Mouse (Mus musculus): ENCODE data around the gene Clec12a. TPM values are rescaled to one million over a fixed set of nuclear protein-coding genes. Genes with fewer than 3 reads are reported as not detected.

The Clec12a gene
- polyA plus RNA-seq, 1 experiment from 2014 or later, result 2.6 TPM

DNA sequence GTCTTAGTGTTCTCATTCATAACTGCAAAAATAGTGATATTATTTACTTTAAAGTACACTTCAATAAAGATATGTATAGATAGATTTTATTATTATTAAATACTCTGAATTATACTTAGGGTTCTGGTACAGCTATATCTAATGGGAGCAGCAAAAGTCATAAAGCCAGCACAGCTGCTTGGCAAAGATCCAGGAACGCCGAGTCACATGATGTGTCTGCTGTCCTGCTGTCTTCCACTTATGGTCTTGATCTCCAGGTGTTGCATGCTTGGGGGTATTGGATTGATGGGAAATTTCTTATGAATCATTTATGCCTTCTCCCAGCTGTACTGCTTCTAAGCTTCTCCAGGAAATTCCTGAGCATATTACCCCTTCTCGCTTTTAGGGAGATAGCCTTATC lies 41.0 kb downstream of the Clec12a start:
- Histone ChIP-seq H3K4me1 (no peaks in the 10 kb centered on the region), H3K27me3 (replicated peaks) (no peaks in the 10 kb centered on the region), H3K36me3 (no peaks in the 10 kb centered on the region), H3K4me2 (no peak overlapping the region), H3K9ac (no peak overlapping the region), H3K27ac (no peak overlapping the region), H3K4me3 (replicated peaks) (no peak overlapping the region), H3K9me3 (no peaks in the 10 kb centered on the region)
- 36% methylated on average over 3 of the region's 3 CpGs for whole genome bisulfite sequencing
- 0 out of 2 replicates have a peak, but pooled peaks have one; percentile 22 for ATAC-seq (ENCODE audit: insufficient read depth, low FRiP score, low read depth)

DNA sequence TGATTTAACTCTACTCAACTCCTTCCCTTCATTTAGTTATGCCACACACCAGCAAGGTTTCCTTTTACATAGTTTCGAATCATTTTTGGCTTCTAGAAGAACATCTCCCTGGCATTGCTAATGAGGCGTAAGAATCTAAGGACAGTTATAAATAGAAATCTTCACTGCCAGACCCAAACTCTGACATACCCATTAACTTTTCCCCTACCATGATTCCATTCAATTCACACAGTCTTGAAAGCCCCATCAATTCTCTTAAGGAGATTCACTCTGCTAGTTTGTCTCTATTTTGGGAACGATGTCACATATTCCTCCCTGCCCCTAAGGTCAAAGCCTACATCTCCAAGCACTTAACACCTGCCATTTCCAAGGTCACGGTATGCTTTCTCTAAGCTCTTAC lies 42.5 kb downstream of the Clec12a start:
- Histone ChIP-seq H3K27me3 (replicated peaks) (no peaks in the 10 kb centered on the region), H3K4me2 (no peak overlapping the region), H3K9ac (no peak overlapping the region), H3K4me3 (replicated peaks) (no peak overlapping the region), H3K36me3 (no peaks in the 10 kb centered on the region), H3K27ac (no peak overlapping the region), H3K4me1 (no peaks in the 10 kb centered on the region), H3K9me3 (no peaks in the 10 kb centered on the region)
- WGBS, result 84% methylated on average over 4 of the region's 4 CpGs
- no peak for ATAC-seq (ENCODE audit: insufficient read depth, low FRiP score, low read depth)

DNA sequence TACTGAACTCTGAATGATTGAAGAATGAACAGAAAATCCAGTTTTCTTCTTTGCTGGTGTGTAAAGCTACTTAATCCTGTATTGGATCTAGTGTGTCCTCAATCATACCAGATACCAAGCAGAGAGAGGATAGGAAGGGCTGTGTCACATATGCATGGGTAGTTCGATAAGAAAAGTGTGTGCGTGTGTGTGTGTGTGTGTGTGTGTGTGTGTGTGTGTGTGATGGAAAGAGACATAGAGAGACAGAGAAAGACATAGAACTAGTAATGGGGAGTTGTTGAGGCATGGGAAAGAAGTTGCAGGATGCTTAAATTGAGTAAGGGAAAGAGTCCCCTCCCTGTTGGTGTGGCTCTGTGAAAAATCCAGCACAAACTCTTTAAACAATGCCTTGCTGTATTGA lies 43.3 kb downstream of the Clec12a start, which contains the start of gene Clec12b:
Gene Clec12b (minus strand): TSS at position 101 of the 400 bp plus-strand sequence.
- Histone ChIP-seq H3K27me3 (replicated peaks) (no peaks in the 10 kb centered on the region), H3K4me1 (no peaks in the 10 kb centered on the region), H3K9me3 (no peaks in the 10 kb centered on the region), H3K9ac (no peak within 1 kb of the TSS), H3K4me3 (replicated peaks) (no peak within 1 kb of the TSS), H3K36me3 (no peaks in the 10 kb centered on the region), H3K27ac (no peak within 1 kb of the TSS), H3K4me2 (no peak within 1 kb of the TSS)
- 80% methylated on average over 2 of the region's 2 CpGs for WGBS
- ATAC-seq (ENCODE audit: insufficient read depth, low FRiP score, low read depth), result no peak

DNA sequence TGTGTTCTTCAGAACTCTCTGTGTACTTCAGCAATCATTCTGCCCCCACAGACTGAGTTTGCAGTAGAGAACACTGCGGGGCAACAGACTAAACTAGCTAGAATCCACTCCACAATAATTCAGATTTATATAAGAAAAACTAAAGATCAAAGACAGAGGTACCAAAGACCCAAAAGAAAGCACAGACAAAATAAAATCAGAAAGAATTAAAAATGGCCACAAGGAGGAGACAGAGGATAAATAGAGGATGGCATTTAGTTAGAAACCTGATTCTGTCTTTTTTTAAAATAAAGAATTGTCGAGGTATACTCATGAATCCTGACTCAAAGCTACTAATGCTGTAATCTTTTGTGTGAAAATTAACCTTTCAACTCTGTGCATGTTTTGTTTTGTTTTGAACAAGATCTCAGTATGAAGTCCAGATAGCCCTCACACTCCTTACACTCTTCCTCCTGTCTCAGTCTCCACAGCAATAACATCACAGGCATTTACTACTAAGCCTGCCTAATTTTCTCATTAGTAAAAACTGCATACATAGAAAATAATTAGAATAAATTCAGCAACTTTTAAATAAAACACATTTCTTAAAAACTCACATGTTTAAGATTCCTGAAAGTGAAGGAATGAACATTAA lies 50.7 kb downstream of the Clec12a start:
- H3K27me3 ChIP-seq (replicated peaks), result no peaks in the 10 kb centered on the region
- no peak overlapping the region for H3K9ac ChIP-seq
- H3K27ac ChIP-seq, result no peak overlapping the region
- H3K4me3 ChIP-seq (replicated peaks), result no peak overlapping the region
- ATAC-seq (ENCODE audit: insufficient read depth, low FRiP score, low read depth), result no peak
- H3K4me2 ChIP-seq, result no peak overlapping the region
- no peaks in the 10 kb centered on the region for H3K9me3 ChIP-seq
- no peaks in the 10 kb centered on the region for H3K4me1 ChIP-seq
- no peaks in the 10 kb centered on the region for H3K36me3 ChIP-seq
- 25% methylated on average over 2 of the region's 2 CpGs for WGBS

DNA sequence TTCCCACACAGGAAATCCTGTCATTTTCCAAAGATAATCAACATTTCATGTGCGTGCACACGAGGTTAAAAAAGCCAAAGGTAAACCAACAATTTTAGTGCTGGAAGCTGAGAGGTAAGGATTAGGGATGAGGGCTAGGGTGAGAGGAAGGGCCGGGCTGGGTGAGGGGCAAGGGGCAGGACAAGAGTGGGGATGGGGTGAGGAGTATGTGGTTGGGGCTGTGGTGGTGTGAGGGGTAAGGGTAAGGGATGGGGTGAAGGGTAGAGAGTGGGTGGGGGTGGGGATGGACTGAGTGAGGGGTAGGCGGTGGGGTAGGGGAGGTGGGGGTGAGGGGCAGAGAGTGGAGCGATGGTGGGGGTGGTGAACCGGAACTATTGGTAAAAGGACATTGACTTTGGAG lies 51.2 kb downstream of the Clec12a start:
- no peak for ATAC-seq (ENCODE audit: insufficient read depth, low FRiP score, low read depth)
- Histone ChIP-seq H3K9ac (no peak overlapping the region), H3K4me2 (no peak overlapping the region), H3K36me3 (no peaks in the 10 kb centered on the region), H3K9me3 (no peaks in the 10 kb centered on the region), H3K4me1 (no peaks in the 10 kb centered on the region), H3K4me3 (replicated peaks) (no peak overlapping the region), H3K27me3 (replicated peaks) (no peaks in the 10 kb centered on the region), H3K27ac (no peak overlapping the region)
- WGBS, result 63% methylated on average over 6 of the region's 6 CpGs

DNA sequence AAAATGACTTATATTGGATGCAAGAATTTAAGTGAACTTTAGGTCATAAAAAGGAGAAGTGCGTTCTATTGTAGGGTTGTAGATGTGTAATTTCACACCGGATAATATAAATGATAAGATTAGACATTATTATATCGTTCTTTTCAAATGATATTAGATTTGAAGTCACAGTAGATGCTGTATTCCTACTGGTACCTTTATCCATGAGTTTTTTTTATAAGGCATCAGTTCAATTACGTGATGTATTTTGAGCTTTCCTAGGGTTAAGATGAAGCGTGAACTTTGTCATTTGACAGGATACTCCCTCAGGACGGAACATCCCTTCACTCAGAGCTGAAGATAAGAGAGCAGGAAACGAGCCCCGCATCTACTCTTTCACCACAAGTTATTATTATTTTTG lies 54.5 kb downstream of the Clec12a start, which contains the start of gene Clec1b:
Gene Clec1b (plus strand): TSS at position 301 of the 400 bp plus-strand sequence.
- Histone ChIP-seq H3K36me3 (no peaks in the 10 kb centered on the region), H3K4me2 (no peak within 1 kb of the TSS), H3K9me3 (no peaks in the 10 kb centered on the region), H3K9ac (no peak within 1 kb of the TSS), H3K27ac (no peak within 1 kb of the TSS), H3K4me1 (no peaks in the 10 kb centered on the region), H3K4me3 (replicated peaks) (no peak within 1 kb of the TSS), H3K27me3 (replicated peaks) (no peaks in the 10 kb centered on the region)
- no peak for ATAC-seq (ENCODE audit: insufficient read depth, low FRiP score, low read depth)
- 80% methylated on average over 8 of the region's 8 CpGs for WGBS

DNA sequence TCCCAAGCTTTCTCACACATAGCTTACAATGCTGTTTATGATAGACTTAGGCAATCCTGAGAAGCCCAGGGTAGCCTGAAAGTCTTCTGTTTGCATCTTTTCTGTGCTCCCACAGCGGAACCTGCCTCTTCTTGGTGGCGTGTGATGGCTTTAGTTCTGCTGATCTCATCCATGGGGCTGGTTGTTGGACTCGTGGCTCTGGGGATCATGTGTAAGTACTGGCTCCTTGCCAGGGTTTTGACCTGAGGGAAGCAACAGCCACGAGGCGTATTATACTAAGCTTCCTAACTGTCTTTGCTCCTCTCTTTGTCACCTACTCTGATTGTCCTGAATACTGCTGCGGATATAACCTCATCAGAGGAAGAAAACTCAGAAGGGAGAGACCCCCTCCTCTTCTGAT lies 57.5 kb downstream of the Clec12a start:
- H3K27ac ChIP-seq, result no peak overlapping the region
- 51% methylated on average over 6 of the region's 6 CpGs for WGBS
- H3K27me3 ChIP-seq (replicated peaks), result no peaks in the 10 kb centered on the region
- H3K4me2 ChIP-seq, result no peak overlapping the region
- no peak overlapping the region for H3K4me3 ChIP-seq (replicated peaks)
- ATAC-seq (ENCODE audit: insufficient read depth, low FRiP score, low read depth), result no peak
- H3K36me3 ChIP-seq, result no peaks in the 10 kb centered on the region
- H3K4me1 ChIP-seq, result no peaks in the 10 kb centered on the region
- no peaks in the 10 kb centered on the region for H3K9me3 ChIP-seq
- H3K9ac ChIP-seq, result no peak overlapping the region

DNA sequence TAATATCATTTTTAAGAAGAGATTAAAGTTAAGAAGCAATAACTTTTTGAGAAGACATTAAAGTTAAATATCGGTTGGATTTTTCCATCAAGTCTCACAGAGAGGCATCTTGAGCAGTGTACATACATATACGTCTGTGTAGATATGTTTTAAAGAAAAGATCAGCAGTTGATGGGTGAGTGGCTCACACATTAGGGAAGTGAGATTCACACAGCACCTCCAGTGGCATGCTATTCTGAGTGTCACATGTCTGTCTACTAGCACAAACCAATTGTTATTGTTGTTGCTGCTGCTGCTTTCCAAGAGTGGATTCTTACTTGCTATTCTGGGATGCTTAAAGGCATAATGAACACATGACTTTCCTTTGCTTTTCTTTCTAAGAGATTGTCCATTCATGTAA lies 59.9 kb downstream of the Clec12a start:
- Histone ChIP-seq H3K27ac (no peak overlapping the region), H3K4me3 (replicated peaks) (no peak overlapping the region), H3K27me3 (replicated peaks) (no peaks in the 10 kb centered on the region), H3K4me1 (no peaks in the 10 kb centered on the region), H3K9ac (no peak overlapping the region), H3K9me3 (no peaks in the 10 kb centered on the region), H3K36me3 (no peaks in the 10 kb centered on the region), H3K4me2 (no peak overlapping the region)
- ATAC-seq (ENCODE audit: insufficient read depth, low FRiP score, low read depth), result no peak
- 85% methylated on average over 2 of the region's 2 CpGs for WGBS

DNA sequence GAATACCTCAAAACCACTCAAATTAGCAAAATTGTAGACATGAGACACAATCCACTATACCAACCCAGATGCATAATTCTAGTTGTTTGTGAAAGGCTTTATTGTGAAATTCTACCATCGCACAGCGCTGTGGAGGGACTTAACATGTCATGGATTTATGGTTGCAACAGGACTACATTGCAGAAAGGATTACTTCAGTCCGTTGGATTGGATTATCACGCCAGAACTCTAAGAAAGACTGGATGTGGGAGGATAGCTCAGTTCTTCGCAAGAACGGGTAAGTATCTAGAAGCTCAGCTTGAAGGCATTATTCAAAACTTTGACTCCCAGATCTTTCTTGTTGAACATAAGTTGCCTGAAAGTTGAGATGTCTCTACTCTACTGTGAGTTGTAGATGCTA lies 60.9 kb downstream of the Clec12a start:
- Histone ChIP-seq H3K4me3 (replicated peaks) (no peak overlapping the region), H3K9me3 (no peaks in the 10 kb centered on the region), H3K36me3 (no peaks in the 10 kb centered on the region), H3K4me2 (no peak overlapping the region), H3K4me1 (no peaks in the 10 kb centered on the region), H3K27me3 (replicated peaks) (no peaks in the 10 kb centered on the region), H3K9ac (no peak overlapping the region), H3K27ac (no peak overlapping the region)
- WGBS, result 72% methylated on average over 6 of the region's 6 CpGs
- no peak for ATAC-seq (ENCODE audit: insufficient read depth, low FRiP score, low read depth)

DNA sequence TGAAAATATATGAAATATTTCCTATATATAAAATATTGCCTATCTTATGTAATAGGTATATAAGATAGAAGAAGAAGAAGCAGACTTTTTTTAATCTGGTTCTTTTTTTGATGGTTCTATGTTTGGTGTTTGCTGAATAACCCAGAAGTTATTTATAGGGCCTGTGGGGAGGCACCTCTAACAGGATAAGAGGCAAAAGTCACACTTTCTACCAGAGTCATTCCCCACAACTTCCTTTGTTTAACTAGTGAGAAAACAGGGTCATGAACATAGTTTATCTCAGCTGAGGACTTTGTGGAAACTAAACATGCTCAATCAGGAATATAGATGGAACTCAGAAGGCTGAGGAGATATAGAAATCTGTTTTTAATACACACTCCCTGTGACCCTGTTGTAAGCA lies 63.5 kb downstream of the Clec12a start:
- H3K4me2 ChIP-seq, result no peak overlapping the region
- no peak for ATAC-seq (ENCODE audit: insufficient read depth, low FRiP score, low read depth)
- no peaks in the 10 kb centered on the region for H3K27me3 ChIP-seq (replicated peaks)
- no peaks in the 10 kb centered on the region for H3K4me1 ChIP-seq
- H3K9ac ChIP-seq, result no peak overlapping the region
- H3K4me3 ChIP-seq (replicated peaks), result no peak overlapping the region
- H3K27ac ChIP-seq, result no peak overlapping the region
- H3K9me3 ChIP-seq, result no peaks in the 10 kb centered on the region
- H3K36me3 ChIP-seq, result no peaks in the 10 kb centered on the region

DNA sequence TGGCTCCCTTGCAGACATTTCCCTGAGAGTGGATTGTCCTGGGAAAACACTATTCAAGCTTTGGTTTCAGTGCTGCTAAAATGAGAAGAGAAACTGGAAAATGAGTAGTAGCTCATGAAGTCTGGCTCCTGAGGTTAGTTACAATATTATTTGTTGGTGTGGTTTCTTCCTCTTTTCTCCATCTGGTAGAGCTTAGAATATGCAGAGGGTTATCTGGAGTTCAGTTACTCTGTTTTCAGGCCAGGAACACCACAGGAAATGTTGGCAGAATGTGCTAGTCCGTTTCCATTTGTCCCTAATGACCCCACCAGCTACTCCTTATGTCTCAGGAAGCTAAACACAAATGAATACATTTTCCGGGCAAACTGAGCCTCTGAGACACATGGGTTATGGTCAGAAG lies 64.8 kb downstream of the Clec12a start:
- no peaks in the 10 kb centered on the region for H3K36me3 ChIP-seq
- H3K9me3 ChIP-seq, result no peaks in the 10 kb centered on the region
- H3K4me3 ChIP-seq (replicated peaks), result no peak overlapping the region
- no peaks in the 10 kb centered on the region for H3K4me1 ChIP-seq
- H3K27me3 ChIP-seq (replicated peaks), result no peaks in the 10 kb centered on the region
- H3K4me2 ChIP-seq, result no peak overlapping the region
- WGBS, result 36% methylated on average over 2 of the region's 2 CpGs
- no peak overlapping the region for H3K9ac ChIP-seq
- no peak overlapping the region for H3K27ac ChIP-seq
- ATAC-seq (ENCODE audit: insufficient read depth, low FRiP score, low read depth), result no peak

DNA sequence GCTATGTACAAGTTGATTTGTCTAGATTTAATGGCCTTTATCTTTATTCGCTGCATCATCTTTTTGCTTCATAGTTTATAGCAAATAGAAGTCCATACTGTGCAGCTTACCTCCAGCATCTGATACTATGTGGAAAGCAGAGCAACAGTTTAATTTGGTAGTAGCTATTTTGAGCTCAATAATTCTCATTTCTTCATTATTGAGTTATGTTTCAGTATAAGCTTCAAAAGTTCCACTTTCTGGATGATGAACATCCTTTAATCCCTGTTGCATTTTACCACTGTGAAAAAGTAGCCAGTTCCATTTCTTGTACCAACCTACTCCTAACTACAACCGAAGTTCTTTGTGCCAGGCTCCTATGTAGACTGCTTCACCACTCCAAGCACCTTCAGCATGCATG lies 66.1 kb downstream of the Clec12a start, which contains the start of gene Clec9a:
Gene Clec9a (plus strand): TSS at position 301 of the 400 bp plus-strand sequence.
- Histone ChIP-seq H3K9me3 (no peaks in the 10 kb centered on the region), H3K4me3 (replicated peaks) (no peak within 1 kb of the TSS), H3K27ac (no peak within 1 kb of the TSS), H3K36me3 (no peaks in the 10 kb centered on the region), H3K4me2 (no peak within 1 kb of the TSS), H3K9ac (no peak within 1 kb of the TSS), H3K27me3 (replicated peaks) (no peaks in the 10 kb centered on the region), H3K4me1 (no peaks in the 10 kb centered on the region)
- 79% methylated on average over 2 of the region's 2 CpGs for WGBS
- ATAC-seq (ENCODE audit: insufficient read depth, low FRiP score, low read depth), result no peak

DNA sequence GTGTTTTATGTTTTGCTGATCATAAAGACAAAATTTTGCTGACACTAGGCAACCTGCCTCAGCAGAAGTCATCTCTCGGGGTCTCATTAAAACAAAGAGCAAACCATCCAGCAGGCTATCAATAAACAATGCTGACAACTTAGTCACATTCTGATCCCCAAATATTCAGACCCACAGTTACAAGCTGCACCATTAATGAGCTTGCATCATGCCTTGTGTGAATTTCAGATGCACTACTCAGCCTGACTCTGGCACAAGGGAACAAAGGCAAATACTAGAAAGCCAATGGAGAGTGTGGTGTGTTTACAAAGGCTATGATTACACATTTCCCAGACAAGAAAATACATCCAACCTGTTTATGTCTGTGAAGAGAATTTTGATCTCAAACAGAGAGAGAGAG lies 71.7 kb downstream of the Clec12a start:
- no peak overlapping the region for H3K27ac ChIP-seq
- WGBS, result 59% methylated on average over 1 of the region's 1 CpGs
- no peak for ATAC-seq (ENCODE audit: insufficient read depth, low FRiP score, low read depth)

More for the DNA sequence above, 71.7 kb downstream of the Clec12a start:
- no peak overlapping the region for H3K4me3 ChIP-seq (replicated peaks)
- H3K9ac ChIP-seq, result no peak overlapping the region
- no peaks in the 10 kb centered on the region for H3K27me3 ChIP-seq (replicated peaks)
- H3K36me3 ChIP-seq, result no peaks in the 10 kb centered on the region
- H3K4me2 ChIP-seq, result no peak overlapping the region
- no peaks in the 10 kb centered on the region for H3K4me1 ChIP-seq
- H3K9me3 ChIP-seq, result no peaks in the 10 kb centered on the region

Measured in stomach, embryonic 15.5 days (tissue).